Mouse (Mus musculus) forebrain, embryonic 13.5 days (tissue): ENCODE data around the gene Rufy4. TPM values are rescaled to one million over a fixed set of nuclear protein-coding genes. Genes with fewer than 3 reads are reported as not detected.

ENCODE experiments used
- ATAC-seq: fragments of 200-750 bp; cut with Nextera tagmentation; 2 replicates; pipeline ENCODE4 v1.8.0; 2017
- H3K27ac ChIP-seq: fragments of 300-500 bp; sonication (generic); 2 replicates; pipeline ENCODE4 v1.5.1; 2015; ENCODE audit warnings: inconsistent platforms, mild to moderate bottlenecking, moderate library complexity
- H3K27me3 ChIP-seq: fragments of 300-500 bp; sonication (generic); 2 replicates; pipeline ENCODE4 v1.6.1; 2015; ENCODE audit warnings: mild to moderate bottlenecking, inconsistent platforms
- H3K36me3 ChIP-seq: fragments of 300-500 bp; sonication (generic); 2 replicates; pipeline ENCODE4 v1.6.1; 2015; ENCODE audit warnings: mild to moderate bottlenecking, inconsistent platforms; ENCODE audit not compliant: poor library complexity, severe bottlenecking
- H3K4me1 ChIP-seq: fragments of 300-500 bp; sonication (generic); 2 replicates; pipeline ENCODE4 v1.6.1; 2015; ENCODE audit warnings: inconsistent platforms
- H3K4me2 ChIP-seq: fragments of 300-500 bp; sonication (generic); 2 replicates; pipeline ENCODE4 v1.6.1; 2015; ENCODE audit warnings: inconsistent platforms, mild to moderate bottlenecking, moderate library complexity
- H3K4me3 ChIP-seq: fragments of 300-500 bp; sonication (generic); 2 replicates; pipeline ENCODE4 v1.5.1; 2015; ENCODE audit warnings: mild to moderate bottlenecking, inconsistent platforms
- H3K9ac ChIP-seq: fragments of 300-500 bp; sonication (generic); 2 replicates; pipeline ENCODE4 v1.6.1; 2015; ENCODE audit warnings: mild to moderate bottlenecking, inconsistent platforms
- H3K9me3 ChIP-seq: fragments of 300-500 bp; sonication (generic); replicated peaks from 2 replicates; pipeline ENCODE4 v1.6.1; 2016; ENCODE audit warnings: inconsistent platforms
- WGBS: fragments of 180-500 bp; shearing (Covaris S2); methylation state at CpG from one replicate; pipeline ENCODE4 v1.1.7; 2015; 5-methylcytosine and 5-hydroxymethylcytosine counted together
- polyA plus RNA-seq: library from polyadenylated mRNA; unstranded; fragments of >200 nt; fragmentation: Nextera tagmentation; extraction: Ambion mirVana; gene quantifications from 2 replicates; pipeline ENCODE4 v1.2.1, GENCODE M21; 2015

Rufy4 gene
- polyA plus RNA-seq, 1 experiment from 2014 or later, result 0.19 TPM

DNA sequence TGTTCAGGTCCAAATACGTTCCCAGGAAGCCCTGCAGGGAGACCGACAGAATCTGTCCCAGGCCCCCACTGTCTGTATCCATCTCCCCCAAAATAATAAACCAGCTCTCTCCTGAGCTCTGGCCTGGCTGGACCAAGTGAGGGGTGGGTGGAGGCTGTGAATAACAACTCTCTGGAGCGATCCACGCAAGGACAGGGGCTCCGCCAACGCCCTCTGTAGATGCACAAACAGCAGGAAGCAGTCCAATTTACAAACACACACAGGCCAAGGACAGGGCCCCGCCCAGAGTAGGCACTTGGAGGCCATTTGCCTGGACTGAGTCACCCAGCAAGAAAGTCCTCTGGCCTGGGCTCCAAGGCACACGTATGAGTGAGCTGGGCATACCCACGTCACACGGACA, 33.1 kb upstream of the Rufy4 start:
- H3K9me3 ChIP-seq, result no peaks in the 10 kb centered on the region
- ATAC-seq, result no peak
- H3K4me3 ChIP-seq, result no peak overlapping the region
- no peak overlapping the region for H3K9ac ChIP-seq
- WGBS, result 54% methylated on average over 10 of the region's 10 CpGs
- no peaks in the 10 kb centered on the region for H3K36me3 ChIP-seq
- H3K4me1 ChIP-seq, result peaks cover 45% of the 10 kb centered on the region
- no peak overlapping the region; the same call in 1 of the 2 replicates for H3K27ac ChIP-seq
- H3K4me2 ChIP-seq, result no peak overlapping the region
- H3K27me3 ChIP-seq, result peaks cover 2% of the 10 kb centered on the region; the same call in 1 of the 2 replicates

DNA sequence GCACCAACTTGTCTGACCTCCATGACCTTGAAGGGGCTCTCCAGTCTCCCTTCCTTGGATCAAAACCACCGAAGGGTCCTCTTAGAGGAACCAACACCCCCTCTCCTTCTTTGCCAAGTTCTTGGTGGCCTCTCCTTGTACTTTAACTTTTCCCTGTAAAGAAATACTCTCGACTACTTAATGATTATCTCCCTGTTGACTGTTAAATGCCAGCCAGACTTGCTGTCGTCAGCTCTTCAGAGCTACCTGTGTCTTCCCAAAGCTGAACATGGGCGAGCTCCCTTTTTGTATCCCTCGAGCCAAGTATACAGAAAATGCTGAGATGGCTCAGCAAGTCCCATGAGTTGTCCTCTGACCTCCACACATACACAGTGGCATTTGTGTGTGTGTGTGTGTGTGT, 31.9 kb upstream of the Rufy4 start:
- Histone ChIP-seq H3K9me3 (no peaks in the 10 kb centered on the region), H3K4me1 (peaks cover 57% of the 10 kb centered on the region), H3K4me2 (no peak overlapping the region), H3K9ac (no peak overlapping the region), H3K4me3 (no peak overlapping the region), H3K27ac (no peak overlapping the region), H3K27me3 (peaks cover 2% of the 10 kb centered on the region; the same call in 1 of the 2 replicates), H3K36me3 (no peaks in the 10 kb centered on the region)
- ATAC-seq, result no peak
- WGBS, result 82% methylated on average over 5 of the region's 5 CpGs

DNA sequence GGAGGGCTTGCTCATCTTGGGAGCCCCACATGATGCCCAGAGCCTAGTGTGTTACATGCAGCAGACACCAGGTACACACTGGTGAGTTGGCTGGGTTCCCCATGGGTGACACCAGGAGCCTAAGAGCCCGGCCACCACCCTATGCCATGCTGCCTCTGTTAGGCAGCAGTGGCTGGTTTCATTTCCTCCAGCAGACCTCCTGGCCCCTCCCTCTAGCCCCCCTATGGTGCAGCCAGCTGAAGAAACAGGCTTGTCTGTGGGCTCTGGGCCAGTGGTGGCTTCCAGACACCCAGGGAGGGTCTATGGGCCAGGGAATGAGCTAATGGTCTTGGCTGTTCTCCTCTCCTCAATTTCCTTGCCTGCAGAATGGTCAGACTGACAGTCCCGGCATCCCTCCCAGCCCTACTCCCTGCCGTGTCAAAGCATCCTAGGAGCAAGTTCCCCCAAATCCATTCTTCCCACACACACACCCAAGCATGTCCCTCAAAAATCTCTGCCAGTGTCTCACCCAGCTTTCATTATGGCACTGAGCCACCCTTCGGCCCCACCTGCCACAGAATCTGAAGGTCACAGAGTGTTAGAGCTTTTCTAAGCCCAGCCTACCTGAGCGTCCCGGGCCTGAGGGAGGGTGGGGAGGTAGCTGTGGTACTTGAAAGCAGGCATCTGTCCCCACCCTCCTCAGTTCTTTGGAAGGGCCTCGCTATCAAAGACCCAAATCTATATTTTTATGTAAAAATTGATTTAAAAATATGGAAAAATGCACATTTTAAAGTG, 30.7 kb upstream of the Rufy4 start:
- 0 out of 2 replicates have a peak, but pooled peaks have one; percentile 5 for ATAC-seq
- Histone ChIP-seq H3K4me1 (peaks cover 66% of the 10 kb centered on the region), H3K4me2 (no peak overlapping the region), H3K27ac (no peak overlapping the region), H3K36me3 (no peaks in the 10 kb centered on the region), H3K9ac (no peak overlapping the region), H3K27me3 (peaks cover 4% of the 10 kb centered on the region), H3K9me3 (no peaks in the 10 kb centered on the region), H3K4me3 (no peak overlapping the region)
- 48% methylated on average over 7 of the region's 7 CpGs for WGBS

DNA sequence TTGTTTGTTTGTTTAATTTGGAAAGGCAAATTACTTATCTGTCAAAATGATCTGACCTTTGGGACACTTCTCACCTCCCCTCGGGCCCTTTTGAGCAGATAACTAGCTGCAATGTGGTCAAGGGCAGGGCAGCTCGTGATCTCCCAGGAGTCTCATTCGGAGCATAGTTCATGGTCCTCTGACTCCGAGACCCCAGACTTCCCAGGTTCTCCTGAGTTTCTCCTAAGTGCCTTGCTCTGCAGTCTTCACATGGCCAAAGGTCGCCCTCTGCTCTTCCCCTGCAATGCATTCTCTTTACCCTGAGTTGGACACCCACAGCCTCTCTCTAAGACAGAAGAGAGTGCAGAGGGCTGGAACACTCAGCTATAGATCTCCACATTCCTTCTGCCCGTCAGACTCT, 30.0 kb upstream of the Rufy4 start:
- no peak overlapping the region for H3K9ac ChIP-seq
- 71% methylated on average over 6 of the region's 6 CpGs for WGBS
- H3K36me3 ChIP-seq, result no peaks in the 10 kb centered on the region
- H3K4me1 ChIP-seq, result peaks cover 72% of the 10 kb centered on the region
- no peak overlapping the region for H3K27ac ChIP-seq
- H3K9me3 ChIP-seq, result no peaks in the 10 kb centered on the region
- H3K4me3 ChIP-seq, result no peak overlapping the region
- peaks cover 5% of the 10 kb centered on the region for H3K27me3 ChIP-seq
- ATAC-seq, result no peak
- H3K4me2 ChIP-seq, result no peak overlapping the region

DNA sequence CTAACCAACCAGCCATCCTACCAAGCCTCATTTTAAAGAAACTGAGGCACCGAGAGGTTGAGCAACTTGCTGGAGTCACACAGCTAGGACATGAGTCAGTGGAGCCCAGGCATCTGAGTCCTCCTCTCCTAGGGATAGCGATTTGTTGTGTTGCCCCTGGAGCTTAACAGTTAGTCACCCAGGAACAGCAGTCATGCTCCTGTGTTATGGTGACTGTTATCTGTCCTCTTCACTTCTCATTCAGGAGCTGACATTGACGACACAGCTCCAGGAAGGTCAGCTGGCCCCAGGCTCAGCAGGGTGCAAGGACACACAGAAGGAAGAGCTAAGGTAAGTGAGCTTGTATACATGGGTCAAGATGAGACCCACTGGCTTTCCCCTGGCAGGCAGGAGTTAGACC, 29.6 kb upstream of the Rufy4 start:
- 59% methylated on average over 3 of the region's 3 CpGs for WGBS
- Histone ChIP-seq H3K4me2 (no peak overlapping the region), H3K9me3 (no peaks in the 10 kb centered on the region), H3K4me1 (peaks cover 73% of the 10 kb centered on the region), H3K9ac (no peak overlapping the region), H3K27ac (no peak overlapping the region), H3K27me3 (peaks cover 5% of the 10 kb centered on the region), H3K4me3 (no peak overlapping the region), H3K36me3 (no peaks in the 10 kb centered on the region)
- ATAC-seq, result no peak

DNA sequence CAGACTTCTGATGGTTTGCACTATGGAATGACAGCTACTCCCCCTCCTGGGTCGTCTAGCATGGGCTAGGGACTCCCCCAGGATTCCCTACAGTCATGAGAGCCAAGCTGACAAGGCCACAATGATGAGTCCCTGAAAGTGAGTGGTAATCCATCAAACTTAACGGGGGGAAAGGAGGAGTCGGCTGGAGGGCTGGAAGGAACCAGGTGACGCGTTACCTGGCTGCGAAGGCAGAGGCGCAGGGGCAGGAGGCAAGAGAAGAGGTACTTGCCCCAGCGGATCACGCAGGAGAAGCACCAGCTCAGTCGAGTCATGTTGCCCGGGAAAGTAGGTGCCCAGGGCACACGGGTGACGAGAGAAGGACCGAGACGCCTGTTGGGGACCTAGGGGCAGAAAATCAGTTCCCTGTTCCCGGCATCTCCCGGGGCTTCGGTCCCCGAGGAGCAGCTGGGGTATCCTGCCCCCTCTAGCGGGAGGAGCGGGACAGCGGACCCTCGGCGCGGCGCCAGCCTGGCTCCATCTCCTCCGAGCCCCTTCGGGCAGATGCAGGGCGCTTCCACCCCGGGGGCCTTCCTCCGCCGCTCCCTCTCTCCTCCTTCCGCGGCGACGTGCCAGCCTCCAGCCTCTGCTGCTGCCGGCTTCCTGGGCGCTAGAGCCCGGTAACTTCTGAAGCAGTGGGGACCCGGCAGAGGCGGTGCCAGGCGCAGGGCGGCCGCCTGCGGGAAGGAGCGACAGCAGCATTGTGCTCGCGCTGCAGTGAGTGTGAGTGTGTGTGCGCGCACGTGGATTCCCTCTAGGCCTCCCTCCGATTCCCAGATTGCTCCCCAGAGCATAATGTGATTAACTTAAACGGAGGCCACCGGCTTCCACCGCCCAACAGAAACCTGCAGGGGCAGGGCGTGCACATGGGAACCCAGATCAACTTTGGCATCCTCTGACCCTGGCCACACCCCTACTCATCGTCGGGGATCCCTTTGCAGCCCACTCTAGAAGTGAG, 27.0 kb upstream of the Rufy4 start:
- H3K27me3 ChIP-seq, result peaks cover 5% of the 10 kb centered on the region
- H3K9ac ChIP-seq, result peak overlapping the region; percentile 79
- H3K36me3 ChIP-seq, result no peaks in the 10 kb centered on the region
- peaks cover 76% of the 10 kb centered on the region for H3K4me1 ChIP-seq
- H3K4me3 ChIP-seq, result peak overlapping the region; percentile 58
- H3K9me3 ChIP-seq, result no peaks in the 10 kb centered on the region
- peak overlapping the region; percentile 86 for H3K27ac ChIP-seq
- H3K4me2 ChIP-seq, result peak overlapping the region; percentile 87
- ATAC-seq, result peak; percentile 76
- WGBS, result 2% methylated on average over 58 of the region's 58 CpGs

DNA sequence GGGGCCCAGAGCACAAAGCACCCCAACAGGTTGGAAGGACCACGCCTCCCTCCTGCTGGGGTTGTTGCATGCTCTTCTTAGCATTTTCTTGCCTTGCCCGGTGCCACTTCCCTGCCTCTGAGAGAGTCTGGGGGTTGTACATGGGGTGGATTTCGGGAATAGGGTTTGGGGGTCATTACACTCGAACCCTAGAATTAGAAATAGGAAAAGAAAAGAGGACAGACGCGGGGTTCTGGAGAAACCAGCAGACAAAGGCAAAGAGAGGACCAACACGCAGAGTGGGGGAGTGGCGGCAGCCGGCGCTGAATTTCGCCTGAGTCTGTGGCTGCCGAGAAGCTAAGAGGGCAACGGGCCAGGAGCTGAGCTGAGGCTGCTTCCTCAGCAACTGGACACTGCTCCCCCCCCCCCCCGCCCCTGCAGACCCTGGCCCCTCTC, 26.3 kb upstream of the Rufy4 start:
- H3K4me1 ChIP-seq, result peaks cover 83% of the 10 kb centered on the region
- peak; percentile 21 for ATAC-seq
- peak overlapping the region; percentile 79 for H3K9ac ChIP-seq
- no peaks in the 10 kb centered on the region for H3K9me3 ChIP-seq
- peak overlapping the region; percentile 86 for H3K27ac ChIP-seq
- H3K4me2 ChIP-seq, result peak overlapping the region; percentile 87
- no peaks in the 10 kb centered on the region for H3K36me3 ChIP-seq
- 0% methylated on average over 13 of the region's 14 CpGs for WGBS
- H3K4me3 ChIP-seq, result peak overlapping the region; percentile 58
- peaks cover 5% of the 10 kb centered on the region for H3K27me3 ChIP-seq

DNA sequence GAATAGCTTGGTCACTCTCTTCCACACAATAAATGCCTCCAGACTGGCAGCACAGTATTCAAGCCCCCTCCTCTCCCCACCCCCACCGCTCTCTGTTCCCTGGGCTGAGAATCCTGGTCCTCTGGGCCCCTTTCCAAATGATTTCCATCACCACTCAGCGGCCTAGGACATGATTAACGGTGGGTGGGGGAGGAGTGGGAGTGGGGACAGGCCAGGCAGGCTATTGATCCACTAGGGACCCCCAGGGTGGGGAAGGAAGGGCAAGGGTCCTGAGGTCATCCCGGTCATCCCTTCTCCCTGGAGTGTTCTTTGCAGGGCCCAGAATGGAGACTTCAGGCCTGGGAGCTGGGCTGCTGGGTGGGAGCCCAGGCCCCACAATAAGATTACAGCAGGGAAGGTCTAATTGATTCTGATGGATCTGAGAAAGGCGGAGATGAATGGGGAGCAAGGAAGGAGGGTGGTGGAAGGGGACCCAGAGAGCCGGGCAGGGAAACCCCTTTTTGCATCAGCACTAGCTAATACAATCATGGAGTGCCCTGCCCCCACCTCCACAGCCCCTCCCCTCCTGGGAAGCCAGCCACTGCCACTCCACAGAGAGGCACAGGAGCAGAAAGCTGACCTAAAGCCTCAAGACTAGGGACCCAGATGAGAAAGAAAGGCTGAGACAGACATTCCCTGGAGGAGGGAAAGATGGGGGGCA, 21.5 kb upstream of the Rufy4 start:
- 4% methylated on average over 6 of the region's 6 CpGs for WGBS
- peaks cover 67% of the 10 kb centered on the region for H3K4me1 ChIP-seq
- peaks cover 3% of the 10 kb centered on the region; the same call in 1 of the 2 replicates for H3K27me3 ChIP-seq

DNA sequence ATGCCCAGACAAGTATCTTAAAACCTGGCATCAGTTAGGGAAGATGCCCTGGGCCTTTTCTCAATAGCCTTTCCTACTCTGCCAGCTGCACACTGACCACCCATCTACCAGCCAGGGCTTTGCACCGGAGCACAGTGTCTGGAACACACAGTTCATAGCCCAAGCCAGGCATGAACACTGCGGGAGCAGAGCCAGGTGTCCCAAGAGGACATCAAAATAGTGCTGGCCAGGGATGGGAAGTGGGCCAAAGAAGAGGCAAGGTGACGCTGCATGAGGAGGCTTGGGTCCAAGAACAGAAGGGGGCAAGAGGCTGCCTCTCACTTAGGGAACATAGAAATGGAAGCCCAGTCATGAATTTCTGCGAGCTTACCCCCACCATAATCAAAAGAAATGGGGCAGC, 19.7 kb upstream of the Rufy4 start:
- Histone ChIP-seq H3K9me3 (no peaks in the 10 kb centered on the region), H3K4me2 (no peak overlapping the region), H3K27ac (no peak overlapping the region), H3K9ac (no peak overlapping the region), H3K4me1 (peaks cover 63% of the 10 kb centered on the region), H3K27me3 (no peaks in the 10 kb centered on the region), H3K4me3 (no peak overlapping the region), H3K36me3 (no peaks in the 10 kb centered on the region)
- 77% methylated on average over 4 of the region's 4 CpGs for WGBS
- ATAC-seq, result no peak

More for the DNA sequence above, 21.5 kb upstream of the Rufy4 start:
- no peaks in the 10 kb centered on the region for H3K9me3 ChIP-seq
- H3K4me3 ChIP-seq, result no peak overlapping the region
- H3K4me2 ChIP-seq, result peak overlapping the region; percentile 28
- peak; percentile 91 for ATAC-seq
- H3K27ac ChIP-seq, result peak overlapping the region; percentile 91
- no peaks in the 10 kb centered on the region for H3K36me3 ChIP-seq
- peak overlapping the region; percentile 26; the same call in 1 of the 2 replicates for H3K9ac ChIP-seq

DNA sequence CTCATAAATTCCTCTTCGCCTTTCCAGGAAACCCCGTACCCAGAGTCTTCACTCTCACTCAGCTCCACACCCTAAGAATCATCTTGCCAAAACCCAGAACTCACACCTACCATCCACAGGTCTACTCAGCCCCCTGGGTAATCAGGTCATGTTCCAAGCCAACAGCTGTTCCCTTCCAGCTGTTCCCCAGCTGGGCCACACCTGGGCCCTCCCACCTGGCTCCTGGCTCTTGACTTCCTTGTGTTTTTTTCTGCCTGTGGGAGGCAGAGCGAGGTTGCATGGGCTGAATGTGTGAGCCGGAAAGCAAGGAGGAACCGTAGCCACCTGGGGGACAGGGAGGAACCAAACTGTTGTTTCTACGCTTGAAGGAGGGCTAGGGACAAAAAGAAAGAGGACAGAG, 19.1 kb upstream of the Rufy4 start:
- H3K4me1 ChIP-seq, result peaks cover 69% of the 10 kb centered on the region
- ATAC-seq, result no peak

DNA sequence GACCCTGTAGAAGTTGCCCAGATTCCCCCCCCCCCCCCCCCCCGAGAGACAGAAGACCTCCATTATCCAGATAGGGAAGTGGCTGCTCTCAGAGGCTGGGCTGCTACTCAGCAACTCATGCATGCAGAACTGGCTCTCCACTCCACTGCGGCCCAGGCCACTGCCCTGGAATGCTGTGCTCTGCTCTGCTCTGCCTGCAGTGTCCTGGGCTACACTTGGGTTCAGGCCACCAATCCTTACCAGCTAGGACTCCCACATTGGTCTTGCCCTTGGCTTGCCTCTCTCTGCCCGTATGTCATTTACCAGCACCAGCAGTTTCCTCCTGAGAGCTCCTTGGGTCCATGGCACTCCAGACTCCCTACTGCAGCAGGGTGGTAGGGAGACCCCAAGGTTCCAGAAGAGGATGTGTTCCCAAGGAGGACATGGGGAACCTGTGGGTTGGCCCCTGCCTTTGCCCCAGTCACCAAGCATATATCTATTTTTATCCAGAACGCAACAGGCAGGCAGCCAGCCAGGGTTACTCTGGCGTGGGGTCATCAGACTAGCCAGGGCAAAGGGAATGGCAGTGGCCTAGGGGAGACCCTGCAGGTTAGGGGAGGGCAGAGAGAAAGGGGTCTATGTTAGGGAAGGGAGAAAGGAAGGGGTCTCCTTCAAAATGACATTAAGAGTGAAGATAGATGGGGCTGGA, 17.3 kb upstream of the Rufy4 start:
- Histone ChIP-seq H3K4me1 (peaks cover 69% of the 10 kb centered on the region), H3K36me3 (no peaks in the 10 kb centered on the region), H3K27me3 (no peaks in the 10 kb centered on the region), H3K9me3 (no peaks in the 10 kb centered on the region), H3K4me2 (no peak overlapping the region), H3K4me3 (no peak overlapping the region), H3K9ac (no peak overlapping the region), H3K27ac (no peak overlapping the region)
- WGBS, result 86% methylated on average over 4 of the region's 5 CpGs
- no peak for ATAC-seq

More for the DNA sequence above, 19.1 kb upstream of the Rufy4 start:
- no peaks in the 10 kb centered on the region for H3K36me3 ChIP-seq
- H3K9me3 ChIP-seq, result no peaks in the 10 kb centered on the region
- H3K9ac ChIP-seq, result no peak overlapping the region
- H3K27me3 ChIP-seq, result no peaks in the 10 kb centered on the region
- WGBS, result 75% methylated on average over 6 of the region's 6 CpGs
- no peak overlapping the region for H3K4me2 ChIP-seq
- no peak overlapping the region for H3K27ac ChIP-seq
- no peak overlapping the region for H3K4me3 ChIP-seq
